Mouse (Mus musculus) embryonic fibroblast, embryonic 13.5 days (primary cell): ENCODE results near the gene Crb3. TPM values are rescaled to one million over a fixed set of nuclear protein-coding genes. Genes with fewer than 3 reads are reported as not detected.
A peak's percentile ranks its signal among the peaks of the same experiment; 100 is the strongest.

Experiments
- H3K27ac ChIP-seq: 2 replicates; pipeline ENCODE4 v1.5.1; 2012; ENCODE audit warnings: low read length, control low read depth, inconsistent platforms; ENCODE audit not compliant: insufficient read depth
- H3K4me1 ChIP-seq: 2 replicates; pipeline ENCODE4 v1.6.1; 2011; ENCODE audit warnings: low read length; ENCODE audit not compliant: control insufficient read depth, insufficient read depth
- H3K4me3 ChIP-seq: 2 replicates; pipeline ENCODE4 v1.5.1; 2011; ENCODE audit warnings: mild to moderate bottlenecking, control low read depth, low read length; ENCODE audit not compliant: insufficient read depth
- CTCF ChIP-seq: IDR thresholded peaks from 2 replicates; pipeline ENCODE4 v1.5.1; 2011; ENCODE audit warnings: mild to moderate bottlenecking, control low read depth, low read length, moderate library complexity, borderline replicate concordance; ENCODE audit not compliant: insufficient read depth
- POLR2A ChIP-seq: IDR thresholded peaks from 2 replicates; pipeline ENCODE4 v1.6.1; 2011; ENCODE audit warnings: low read depth, mild to moderate bottlenecking, control low read depth, low read length, moderate library complexity
- polyA plus RNA-seq: library from polyadenylated mRNA; stranded (reverse); fragments of >200 nt; gene quantifications from 2 replicates; pipeline ENCODE4 v1.2.4, GENCODE M21; 2011; ENCODE audit warnings: low read depth; ENCODE audit not compliant: missing spikeins, insufficient read length

The Crb3 gene
- polyA plus RNA-seq: not detected in 2 replicates

DNA sequence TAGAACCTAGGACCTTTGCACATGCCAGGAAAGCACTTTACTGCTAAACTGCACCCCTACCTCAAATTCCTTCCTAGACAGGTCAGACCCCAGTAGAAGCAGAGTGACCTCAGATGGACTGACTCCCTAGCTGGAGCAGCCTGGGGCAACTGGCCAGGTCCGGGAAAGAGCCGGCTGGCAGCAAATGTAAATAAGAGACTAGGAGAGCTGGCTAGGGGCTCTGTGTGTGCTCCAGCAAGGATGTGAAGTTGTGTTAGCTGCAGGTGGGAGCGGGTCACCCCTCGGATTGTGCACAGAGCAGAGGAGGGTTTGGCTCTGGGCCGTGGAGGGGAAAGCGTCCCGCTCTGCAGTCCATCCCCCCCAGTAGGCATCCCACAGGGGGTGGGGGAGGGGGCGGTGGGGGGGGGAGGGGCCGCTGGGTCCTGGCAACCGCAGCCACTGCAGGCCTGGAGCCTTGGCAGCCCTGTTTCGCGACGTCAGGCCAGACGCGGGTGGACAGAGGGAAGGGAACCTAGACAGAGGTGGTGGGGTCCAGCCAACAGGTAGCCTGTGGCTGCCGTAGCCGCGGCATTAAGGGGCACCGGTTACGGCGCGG, at the start of gene Crb3:
TSS of gene Crb3 (plus strand) at position 215 of the 595 bp plus-strand sequence.
- Histone ChIP-seq H3K4me3 (peak within 1 kb of the TSS; percentile 80), H3K27ac (no peak within 1 kb of the TSS), H3K4me1 (no peaks in the 10 kb centered on the region)
- TF ChIP-seq CTCF (no peak), POLR2A (no peak)

DNA sequence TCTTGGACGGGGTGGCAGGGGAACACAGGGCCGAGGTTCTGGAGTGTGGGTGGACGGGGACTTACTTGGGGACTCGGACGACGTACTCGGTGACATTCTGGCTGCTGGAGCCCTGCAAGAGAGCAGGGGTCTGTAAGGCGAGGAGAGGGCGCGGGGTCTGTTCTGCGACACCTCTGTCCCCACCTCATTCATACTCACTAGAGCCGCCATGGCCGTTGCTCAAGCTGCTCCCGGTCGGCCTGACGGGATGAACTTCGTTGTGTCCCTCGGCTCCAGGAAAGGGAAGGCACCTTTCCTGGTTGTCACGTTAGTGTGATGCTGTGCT, 48.0 kb upstream of the Crb3 start:
- TF ChIP-seq CTCF (no peak), POLR2A (no peak)
- Histone ChIP-seq H3K4me1 (no peaks in the 10 kb centered on the region), H3K4me3 (peak overlapping the region; percentile 80), H3K27ac (peak overlapping the region; percentile 63)

DNA sequence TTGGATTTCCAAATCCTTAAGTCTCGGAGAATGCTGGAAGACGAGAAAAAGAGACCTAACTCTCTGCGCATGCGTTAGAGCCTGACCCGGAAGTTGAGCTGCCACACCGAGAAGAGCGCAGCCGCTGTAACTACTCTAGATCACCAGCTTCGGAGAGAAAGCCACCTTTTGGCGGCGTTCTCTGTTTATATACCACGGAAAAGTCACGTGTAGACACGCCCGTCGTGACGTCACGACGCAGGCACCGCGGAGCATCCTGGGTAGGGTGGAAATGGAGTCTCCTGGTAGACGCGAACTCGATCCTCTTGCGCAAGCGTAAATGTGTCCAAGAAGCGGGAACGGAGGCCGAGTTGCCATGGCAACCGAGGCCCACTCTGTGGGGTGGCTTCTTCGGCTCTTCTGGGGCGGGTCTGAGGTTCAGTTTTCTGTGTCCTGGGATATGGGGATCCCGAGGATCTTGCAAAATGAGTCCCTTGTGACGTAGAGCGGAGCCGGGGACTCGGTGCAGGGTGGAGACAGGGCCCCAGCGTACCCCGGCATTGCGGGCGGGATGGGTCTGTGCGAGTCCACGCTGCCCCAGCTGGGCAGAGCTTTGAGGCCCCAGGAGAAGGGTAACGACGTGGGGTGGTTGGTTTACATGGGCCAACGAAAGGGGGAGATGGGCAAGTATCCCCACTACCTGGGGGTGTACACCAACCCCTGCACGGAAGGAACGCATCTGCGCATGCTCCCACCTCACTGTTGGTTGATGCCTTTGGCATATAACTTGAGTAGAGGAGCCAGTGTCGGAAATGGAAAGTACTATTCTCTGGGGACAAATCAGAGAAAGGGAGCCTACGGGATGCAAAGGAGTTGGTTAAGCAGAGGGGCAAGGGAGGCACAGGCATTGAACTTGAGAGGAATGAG, 47.4 kb upstream of the Crb3 start, which contains the start of the genes Gtf2f1 and Gm17949:
TSS of gene Gtf2f1 (minus strand) at position 53 of the 906 bp plus-strand sequence.
TSS of gene Gm17949 (plus strand) at position 234 of the 906 bp plus-strand sequence.
- no peaks in the 10 kb centered on the region for H3K4me1 ChIP-seq
- TF ChIP-seq POLR2A (peak; percentile 98), CTCF (no peak)
- peak within 1 kb of the TSS; percentile 63 for H3K27ac ChIP-seq
- peak within 1 kb of the TSS; percentile 80 for H3K4me3 ChIP-seq

DNA sequence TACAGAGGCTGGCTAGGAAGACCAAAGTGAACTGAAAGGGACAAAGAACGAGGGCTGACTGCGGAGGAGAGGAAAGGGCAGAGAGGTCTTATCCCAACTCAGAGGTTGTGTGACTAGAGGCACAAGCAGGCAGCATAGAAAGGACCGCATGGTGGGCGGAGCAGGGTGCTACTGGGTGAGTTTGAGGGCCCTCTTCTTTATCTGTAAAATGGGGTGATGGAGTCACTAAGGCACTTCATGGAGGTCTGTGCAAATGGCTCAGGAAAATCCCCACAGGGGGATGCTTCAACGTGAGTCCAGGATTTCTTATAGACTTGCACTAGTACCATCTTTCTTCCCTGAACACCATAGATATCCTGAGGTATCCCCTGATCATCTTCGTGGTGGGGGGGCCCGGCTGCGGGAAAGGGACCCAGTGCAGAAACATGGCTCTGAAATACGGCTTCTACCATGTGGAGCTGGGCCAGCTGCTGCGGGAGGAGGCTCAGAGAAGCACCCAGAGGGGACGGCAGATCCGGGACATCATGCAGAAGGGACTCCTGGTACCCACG, 46.6 kb upstream of the Crb3 start:
- Histone ChIP-seq H3K4me3 (no peak overlapping the region; the same call in 1 of the 2 replicates), H3K4me1 (no peaks in the 10 kb centered on the region), H3K27ac (no peak overlapping the region)
- no peak for TF ChIP-seq POLR2A
- TF ChIP-seq CTCF: no peak

DNA sequence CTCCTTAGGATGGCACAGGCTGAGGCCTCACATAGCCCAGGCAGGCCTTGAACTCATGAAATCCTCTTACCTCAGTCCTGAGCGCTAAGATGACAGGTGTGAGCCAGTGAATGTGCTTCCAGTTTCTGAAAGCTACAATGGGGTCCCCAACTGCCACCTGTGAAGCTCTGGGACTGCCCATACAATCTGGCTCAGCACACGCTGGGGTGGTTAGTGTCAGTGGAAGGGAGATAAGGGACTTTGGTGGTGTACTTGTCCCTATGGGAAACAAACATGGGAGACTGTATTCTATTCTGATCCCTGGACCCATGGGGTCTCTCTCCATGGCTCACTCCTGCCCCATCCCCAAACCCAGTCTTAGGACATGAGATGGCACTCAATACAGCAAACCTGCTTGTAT, 39.2 kb upstream of the Crb3 start:
- Histone ChIP-seq H3K27ac (no peak overlapping the region), H3K4me3 (no peak overlapping the region), H3K4me1 (no peaks in the 10 kb centered on the region)
- no peak for TF ChIP-seq POLR2A

DNA sequence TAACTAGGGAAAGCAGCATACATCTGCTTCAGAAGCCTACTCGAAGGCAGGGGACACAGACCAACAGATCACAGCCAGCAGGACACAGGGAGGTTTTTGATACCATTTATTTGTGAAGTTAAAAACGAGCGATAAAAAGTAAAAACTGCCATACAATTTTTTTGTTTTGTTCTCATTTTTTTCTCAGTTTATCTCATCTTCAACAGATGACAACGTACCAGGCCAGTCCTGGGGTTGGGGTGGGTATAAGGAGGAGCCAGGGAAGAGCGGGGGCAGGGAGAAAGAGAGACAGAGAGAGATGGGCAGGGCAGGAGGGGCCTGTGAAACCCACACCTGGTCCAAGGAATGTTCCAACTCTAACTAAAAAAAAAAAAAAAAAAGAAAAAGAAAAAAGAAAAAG, 37.9 kb upstream of the Crb3 start:
- no peak for TF ChIP-seq POLR2A
- TF ChIP-seq CTCF: no peak
- Histone ChIP-seq H3K4me3 (no peak overlapping the region), H3K4me1 (no peaks in the 10 kb centered on the region), H3K27ac (no peak overlapping the region)

DNA sequence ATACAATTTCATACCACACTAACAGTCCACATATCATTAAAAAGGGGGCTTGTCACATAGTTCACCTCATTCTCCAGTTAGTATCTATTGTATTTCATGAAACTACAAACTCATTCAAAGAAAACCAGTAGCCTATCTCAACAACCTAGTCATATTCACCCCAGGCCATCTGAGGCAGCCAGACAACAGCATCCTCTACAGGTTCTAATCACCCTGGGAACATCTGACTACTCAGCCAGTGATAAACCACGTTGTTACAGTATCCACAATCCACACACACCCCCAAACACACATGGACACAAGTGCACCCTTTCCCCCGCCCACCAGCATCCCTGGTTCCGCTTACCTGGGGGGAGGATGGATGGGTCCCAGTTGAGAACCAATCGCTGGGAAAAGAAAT, 31.4 kb upstream of the Crb3 start:
- no peak for TF ChIP-seq POLR2A
- TF ChIP-seq CTCF: no peak
- peaks cover 2% of the 10 kb centered on the region; the same call in 1 of the 2 replicates for H3K4me1 ChIP-seq

DNA sequence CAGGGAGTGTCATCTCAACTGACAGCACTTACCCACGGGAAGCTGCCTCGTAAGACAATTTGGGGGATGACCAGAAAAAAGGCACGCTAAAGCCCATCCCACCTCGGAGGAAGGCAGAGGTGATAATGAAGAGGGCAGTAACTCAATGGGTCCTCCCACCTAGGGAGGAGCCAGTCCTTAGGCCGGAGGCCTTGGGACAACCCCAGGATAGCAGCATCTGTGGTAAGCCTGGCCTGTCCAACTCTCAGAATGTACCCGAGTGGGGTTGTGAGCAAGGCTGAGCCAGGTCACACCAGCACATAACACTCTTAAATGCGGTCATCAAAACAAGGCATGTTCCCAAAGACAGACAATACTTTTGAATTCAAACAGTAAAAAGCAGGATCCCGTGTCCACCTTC, 29.2 kb upstream of the Crb3 start:
- H3K4me3 ChIP-seq: peak overlapping the region; percentile 97
- H3K27ac ChIP-seq: no peak overlapping the region
- TF ChIP-seq CTCF: no peak
- peak; percentile 46 for TF ChIP-seq POLR2A
- H3K4me1 ChIP-seq: peaks cover 2% of the 10 kb centered on the region; the same call in 1 of the 2 replicates

More for the DNA sequence above, 31.4 kb upstream of the Crb3 start:
- H3K27ac ChIP-seq: no peak overlapping the region
- H3K4me3 ChIP-seq: no peak overlapping the region

DNA sequence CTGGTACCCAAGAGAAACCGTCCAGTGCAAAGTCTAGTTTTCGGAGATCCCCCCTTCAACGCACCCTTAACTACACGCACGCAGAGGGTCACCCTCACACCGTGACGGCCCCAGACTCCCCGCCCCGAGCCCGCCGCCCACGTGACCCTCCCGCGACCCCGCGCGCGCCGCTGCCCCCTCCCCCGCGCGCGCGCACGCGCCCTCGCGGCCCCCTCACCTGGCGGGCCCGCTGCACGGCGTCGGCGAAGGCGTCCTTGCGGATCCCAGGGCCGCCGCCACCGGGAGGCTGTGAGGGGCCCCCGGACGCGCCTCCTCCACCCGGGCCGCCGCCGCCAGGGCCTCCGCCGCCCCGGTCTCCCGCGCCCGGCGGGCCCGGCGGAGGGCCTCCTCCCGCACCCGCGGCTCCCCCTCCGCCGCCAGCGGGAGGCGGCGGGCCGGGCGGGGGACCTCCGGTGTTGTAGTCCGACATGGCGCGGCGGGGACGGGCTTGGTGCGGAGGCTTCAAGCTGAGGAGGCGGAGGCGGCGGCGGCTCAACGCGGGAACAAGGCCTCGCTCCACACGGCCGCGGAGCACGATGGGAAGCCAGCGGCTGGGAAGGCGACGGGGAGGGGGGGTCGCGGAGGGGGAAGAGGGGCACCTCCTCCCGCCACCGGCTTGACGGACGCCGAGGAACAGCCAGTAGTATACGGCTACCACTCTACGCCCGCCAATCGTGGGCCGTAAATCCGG, 27.8 kb upstream of the Crb3 start, which contains the start of gene Khsrp:
TSS of gene Khsrp (minus strand) at position 592 of the 730 bp plus-strand sequence.
- Histone ChIP-seq H3K4me1 (peaks cover 2% of the 10 kb centered on the region; the same call in 1 of the 2 replicates), H3K27ac (peak within 1 kb of the TSS; percentile 60), H3K4me3 (peak within 1 kb of the TSS; percentile 97)
- TF ChIP-seq POLR2A (peak; percentile 59; the same call in 1 of the 2 replicates), CTCF (no peak)
